Mouse (Mus musculus): ENCODE data around the gene Cyb561d2.
"Not testable (repeated sequence)": the region's sequence is repeated elsewhere in the genome, so short reads cannot be mapped to it uniquely, and the experiment has no call there.

The Cyb561d2 gene

DNA sequence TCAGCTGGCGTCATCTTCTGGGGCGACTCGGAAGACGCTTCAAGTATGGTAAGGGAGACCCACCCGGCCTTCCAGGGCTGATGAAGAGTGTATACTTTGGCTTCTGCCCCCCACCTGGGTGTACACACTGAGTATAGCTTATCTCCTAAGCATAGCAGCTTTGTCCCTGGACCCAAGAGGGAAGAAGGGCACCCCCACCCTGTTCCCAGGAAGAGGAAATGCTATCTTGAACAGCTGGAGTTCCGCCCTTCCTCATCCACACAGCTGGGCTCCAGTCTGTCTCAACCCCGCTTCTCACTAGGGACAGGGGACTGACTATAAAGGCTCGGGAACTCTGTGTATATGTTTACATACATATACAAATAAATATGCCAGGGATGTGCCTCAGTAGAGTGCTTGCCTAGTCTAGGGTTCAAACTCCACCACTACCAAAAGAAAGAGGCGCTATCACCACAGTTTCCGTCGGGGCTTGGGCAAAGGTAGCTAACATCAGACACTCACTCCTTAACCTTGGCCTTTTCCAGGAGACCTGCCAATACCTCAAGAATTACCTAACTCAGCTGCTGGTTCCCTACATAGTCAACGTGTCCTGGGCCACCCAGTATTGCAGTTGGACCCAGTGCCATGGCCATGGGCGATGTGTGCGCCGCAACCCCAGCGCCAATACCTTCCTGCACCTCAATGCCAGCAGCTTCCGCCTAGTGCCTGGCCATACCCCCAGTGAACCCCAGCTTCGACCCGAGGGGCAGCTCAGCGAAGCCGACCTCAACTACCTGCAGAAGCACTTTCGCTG is 29.7 kb upstream of the Cyb561d2 start:
- DNase-seq = no peak

GRCm38 (mm10) chr9:107570845-107571244 is 28.9 kb upstream of the Cyb561d2 start:
- no peak for DNase-seq

DNA sequence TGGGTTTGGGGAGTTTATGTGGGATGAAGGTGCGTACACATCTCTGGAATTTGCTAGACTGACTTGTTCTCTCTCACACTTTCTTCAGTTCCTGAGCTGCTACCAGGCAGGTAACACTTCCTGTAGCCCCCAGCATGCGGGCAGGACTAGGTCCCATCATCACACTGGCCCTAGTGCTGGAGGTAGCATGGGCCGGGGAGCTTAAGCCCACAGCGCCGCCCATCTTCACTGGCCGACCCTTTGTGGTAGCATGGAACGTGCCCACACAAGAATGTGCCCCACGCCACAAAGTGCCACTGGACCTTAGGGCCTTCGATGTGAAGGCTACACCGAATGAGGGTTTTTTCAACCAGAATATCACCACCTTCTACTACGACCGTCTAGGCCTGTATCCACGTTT is 28.0 kb upstream of the Cyb561d2 start:
- DNase-seq = no peak

DNA sequence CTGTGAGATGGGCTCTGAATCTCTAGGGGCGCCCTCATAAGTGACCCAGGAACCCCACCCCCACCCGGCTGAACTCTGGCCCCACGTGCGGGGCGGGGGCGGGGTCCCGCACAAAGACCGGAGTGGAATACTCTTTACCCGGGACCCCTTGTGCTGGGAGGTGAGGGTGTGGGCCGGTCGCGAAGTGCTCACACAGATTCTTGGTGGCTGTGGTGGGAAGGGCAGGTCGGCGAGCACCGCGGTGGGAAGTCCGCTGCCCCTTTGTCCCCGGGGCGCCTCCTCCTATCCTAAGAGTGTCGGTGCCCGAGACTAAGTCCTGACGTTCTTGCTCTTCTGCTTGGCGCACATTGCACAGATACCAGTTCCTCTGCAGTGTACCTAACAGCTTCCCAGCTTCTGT is 27.3 kb upstream of the Cyb561d2 start:
- DNase-seq = no peak

DNA sequence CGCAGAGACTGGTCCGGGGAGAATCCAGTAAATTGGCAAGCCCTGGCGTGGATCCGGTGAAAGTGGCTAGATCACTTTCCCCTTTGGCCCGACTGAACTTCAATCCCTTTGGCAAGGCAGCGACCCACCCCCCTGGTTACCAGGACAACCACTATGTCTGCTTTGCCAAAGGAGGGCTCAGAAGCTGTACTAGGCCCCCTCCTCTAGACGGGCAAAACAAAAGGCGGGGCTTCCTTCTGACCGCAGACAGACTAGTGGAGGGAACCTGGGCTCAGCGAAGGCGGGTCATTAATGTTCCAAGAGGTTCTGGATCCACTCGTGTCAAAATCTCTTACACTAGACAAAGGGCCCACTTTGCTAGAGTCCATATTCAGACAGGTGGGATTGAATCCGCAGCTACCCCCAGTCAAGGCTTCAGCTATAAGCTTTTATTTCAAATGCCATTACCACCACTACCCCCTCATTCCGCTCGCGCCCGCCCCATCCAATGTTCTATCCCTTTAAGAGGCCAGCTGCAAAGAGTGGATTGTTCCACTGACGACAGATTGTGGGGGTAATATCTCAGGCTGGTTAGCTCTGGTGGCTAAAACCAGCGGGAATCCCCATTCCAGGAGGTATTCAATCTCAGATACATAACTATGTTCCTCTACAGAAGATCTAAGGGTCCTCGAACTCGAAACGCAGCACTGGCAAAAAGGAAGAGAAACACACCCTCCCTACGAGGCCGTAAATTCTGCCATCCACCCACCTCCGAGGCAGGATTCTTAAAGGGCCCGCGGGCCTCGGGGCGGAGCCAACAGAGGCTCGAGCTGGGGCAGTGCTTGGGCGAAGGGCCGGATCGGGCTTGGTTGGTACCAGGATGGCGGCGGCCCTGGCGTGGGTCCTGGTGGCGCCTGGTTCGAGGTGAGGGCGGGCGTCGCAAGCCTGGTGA is 26.6 kb upstream of the Cyb561d2 start:
- peak; percentile 71 to 80 for DNase-seq

- no peak for DNase-seq
Measured at GRCm38 (mm10) chr9:107567702-107568319, 25.8 kb upstream of the Cyb561d2 start, which contains the start of gene Hyal2. Gene Hyal2 (plus strand): TSS chr9:107567945.

- DNase-seq = no peak
Measured at GRCm38 (mm10) chr9:107566855-107567254, 24.9 kb upstream of the Cyb561d2 start.

- DNase-seq = peak; percentile 63 to 85
Measured at GRCm38 (mm10) chr9:107566041-107566709, 24.2 kb upstream of the Cyb561d2 start.

- DNase-seq = not testable (repeated sequence)
Measured at GRCm38 (mm10) chr9:107565556-107565955, 23.6 kb upstream of the Cyb561d2 start.

GRCm38 (mm10) chr9:107563029-107563581 is 21.1 kb upstream of the Cyb561d2 start, which contains the start of gene Tusc2:
Gene Tusc2 (plus strand): TSS chr9:107563255.
- peak; percentile 85 to 87 for DNase-seq

DNA sequence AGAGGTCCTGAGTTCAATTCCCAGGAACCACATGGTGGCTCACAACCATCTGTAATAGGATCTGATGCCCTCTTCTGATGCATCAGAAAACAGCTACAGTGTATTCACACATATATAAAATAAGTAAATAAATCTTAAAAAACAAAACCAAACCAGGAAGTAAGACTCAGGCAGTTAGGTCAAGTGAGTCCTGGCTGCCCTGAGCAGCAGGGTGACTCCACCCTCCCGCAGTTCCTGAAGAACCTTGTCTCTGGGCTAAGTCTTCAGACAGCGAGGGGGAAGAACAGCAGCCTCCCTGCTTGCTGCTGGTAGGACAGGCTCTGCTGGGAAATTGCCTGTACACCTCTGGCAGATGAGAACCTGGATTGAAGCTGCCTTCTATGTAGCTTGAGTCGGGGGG is 14.4 kb upstream of the Cyb561d2 start:
- no peak for DNase-seq

- DNase-seq = no peak
Measured at GRCm38 (mm10) chr9:107555701-107556100, 13.7 kb upstream of the Cyb561d2 start.

- DNase-seq = no peak
Measured at GRCm38 (mm10) chr9:107555031-107555457, 13.1 kb upstream of the Cyb561d2 start.

DNA sequence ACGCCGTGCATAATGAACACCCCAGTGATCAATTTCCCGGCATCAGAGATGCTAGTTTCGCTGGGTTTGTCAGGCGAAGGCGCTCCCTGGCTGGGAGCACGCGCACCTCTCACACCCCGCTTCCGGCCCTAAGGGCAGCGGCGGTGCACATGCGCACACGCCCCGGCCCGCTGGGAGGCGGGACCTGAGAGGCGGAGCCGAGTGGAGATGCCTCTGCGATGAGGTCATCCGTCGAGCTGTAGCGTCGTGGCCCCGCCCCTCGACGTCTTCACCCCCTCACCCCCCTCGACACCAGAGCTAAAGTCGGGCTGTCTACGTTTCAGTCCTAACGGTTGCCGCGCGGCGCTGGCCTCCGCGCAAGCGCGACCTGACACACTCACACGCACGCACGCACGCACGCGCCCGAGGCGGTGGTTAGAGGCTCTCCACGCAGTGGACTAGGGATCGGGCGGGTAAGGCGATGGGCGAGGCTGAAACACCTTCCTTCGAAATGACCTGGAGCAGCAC is 12.4 kb upstream of the Cyb561d2 start:
- DNase-seq = peak; percentile 93

- peak; percentile 54 for DNase-seq
Measured at GRCm38 (mm10) chr9:107553541-107554318, 11.7 kb upstream of the Cyb561d2 start.

- no peak for DNase-seq
Measured at GRCm38 (mm10) chr9:107552690-107553393, 10.8 kb upstream of the Cyb561d2 start.

GRCm38 (mm10) chr9:107551890-107552355 is 9.9 kb upstream of the Cyb561d2 start:
- no peak for DNase-seq

- peak; percentile 58 to 62 for DNase-seq
Measured at GRCm38 (mm10) chr9:107551117-107551889, 9.3 kb upstream of the Cyb561d2 start, which contains the start of gene Rassf1. Gene Rassf1 (plus strand): TSS chr9:107551555.

DNA sequence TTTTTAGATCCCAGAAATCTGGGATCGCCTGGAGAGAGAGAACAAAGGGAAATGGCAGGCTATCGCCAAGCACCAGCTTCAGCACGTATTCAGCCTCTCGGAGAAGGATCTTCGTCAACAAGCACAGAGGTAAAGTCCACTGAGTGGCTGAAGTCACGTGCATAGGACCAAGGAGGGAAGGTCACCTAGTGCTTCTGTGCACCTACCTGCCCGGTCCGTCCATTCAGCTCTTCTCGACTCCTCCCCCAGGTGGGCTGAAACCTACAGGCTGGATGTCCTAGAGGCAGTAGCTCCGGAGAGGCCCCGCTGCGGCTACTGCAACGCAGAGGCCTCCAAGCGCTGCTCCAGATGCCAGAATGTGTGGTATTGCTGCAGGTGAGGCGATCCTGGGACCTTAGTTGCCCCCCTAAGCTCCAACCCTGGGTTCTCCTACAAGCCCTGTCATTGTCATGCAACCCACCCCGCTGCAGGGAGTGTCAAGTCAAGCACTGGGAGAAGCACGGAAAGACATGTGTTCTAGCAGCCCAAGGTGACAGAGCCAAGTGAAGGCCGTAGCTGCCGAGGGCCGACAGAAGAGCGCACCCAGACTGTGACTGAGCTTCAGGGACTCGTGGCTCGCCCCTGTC is 8.6 kb upstream of the Cyb561d2 start:
- DNase-seq = no peak

Data from spleen, adult 18-20 months (tissue).